Mouse (Mus musculus) embryo, embryonic 11 days (tissue): ENCODE measurements around the gene Nup210.
A peak's percentile ranks its signal among the peaks of the same experiment; 100 is the strongest.

Experiments
- DNase-seq: peaks from one replicate; pipeline ENCODE4 v3.0.0-alpha.2; 2015

Gene Nup210

DNA sequence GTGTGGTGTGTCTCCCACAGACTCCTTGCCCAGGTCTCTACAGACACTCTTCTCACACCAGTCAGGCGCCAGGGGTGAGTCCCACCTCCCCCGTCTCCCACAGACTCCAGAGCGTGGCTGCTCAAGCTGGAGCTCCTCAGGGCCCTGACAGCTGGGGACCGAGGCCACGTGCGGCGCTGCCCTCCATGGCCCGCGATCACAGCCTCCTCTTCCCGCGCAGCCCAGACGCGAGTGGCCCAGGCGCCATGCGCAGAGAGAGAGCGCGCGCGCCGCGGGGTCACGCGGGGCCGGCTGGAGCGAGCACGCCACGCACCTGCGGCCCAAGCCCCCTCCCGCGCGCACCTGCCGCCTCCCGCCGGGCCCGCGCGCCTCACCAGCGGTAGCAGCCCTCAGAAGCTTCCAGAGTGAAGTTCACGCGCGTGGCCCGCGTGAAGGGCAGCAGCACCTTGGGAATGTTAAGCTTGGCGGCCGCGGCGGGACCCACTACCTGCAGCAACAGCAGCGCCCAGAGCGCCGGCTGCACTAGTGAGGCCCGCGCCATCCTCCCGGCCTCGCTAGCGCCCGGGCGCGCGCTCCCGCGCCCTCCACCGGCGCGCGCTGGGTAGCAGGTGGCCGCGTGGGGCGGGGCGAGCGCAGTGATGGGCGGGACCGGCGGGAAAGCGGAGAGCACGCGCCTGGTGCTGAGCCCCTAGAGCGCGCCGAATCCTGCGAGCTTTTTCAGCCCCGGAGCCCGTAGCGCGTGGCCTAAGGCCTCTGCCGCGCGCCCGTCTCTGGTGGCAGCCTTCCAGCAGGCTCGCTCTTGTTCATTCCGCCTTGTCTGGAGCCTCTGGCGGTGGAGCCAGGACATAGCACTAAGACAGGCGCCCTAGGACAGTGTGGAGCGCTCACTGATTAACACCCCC lies at the start of gene Nup210:
Nup210 (minus strand) TSS at position 586 of the 902 bp plus-strand sequence.
- peak; percentile 95 for DNase-seq

DNA sequence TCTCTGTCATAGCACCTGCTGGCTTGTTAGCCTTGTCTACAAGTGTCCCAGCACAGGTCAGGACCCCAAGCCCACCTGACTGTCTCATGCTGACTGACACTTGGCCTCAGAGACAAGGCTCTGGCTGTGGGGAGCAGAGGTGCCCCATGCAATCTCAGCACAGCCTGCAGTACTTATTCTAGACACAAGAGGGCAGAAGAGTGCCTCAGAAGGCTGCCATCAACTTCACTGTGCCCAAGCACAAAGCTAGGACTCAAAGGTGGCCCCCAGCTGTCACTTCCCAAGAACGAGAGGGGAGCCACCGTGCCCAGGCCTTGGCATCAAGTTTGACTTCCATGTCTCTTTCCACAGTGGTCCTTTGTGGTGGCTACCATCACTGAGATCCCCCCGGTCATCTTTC lies 48.6 kb upstream of the Nup210 start:
- peak; percentile 77 for DNase-seq

DNA sequence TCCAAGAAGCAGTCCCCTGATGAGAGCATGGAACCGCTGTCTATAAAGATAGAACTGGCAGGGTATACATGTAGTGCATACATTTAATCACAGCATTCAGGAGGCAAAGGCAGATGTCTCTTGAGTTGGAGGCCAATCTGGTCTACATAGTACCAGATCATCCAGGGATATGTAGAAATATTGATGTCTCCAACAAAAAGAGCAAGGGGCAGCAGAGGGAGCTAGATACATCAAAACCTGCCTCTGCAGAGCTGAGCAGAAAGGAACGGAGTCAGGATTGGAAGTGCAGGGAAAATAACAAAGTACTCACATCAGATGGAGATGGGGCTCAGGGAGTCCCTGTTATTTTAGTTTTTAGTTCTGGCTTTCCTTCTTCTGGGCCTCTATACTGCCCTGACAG lies 48.0 kb upstream of the Nup210 start:
- no peak for DNase-seq

DNA sequence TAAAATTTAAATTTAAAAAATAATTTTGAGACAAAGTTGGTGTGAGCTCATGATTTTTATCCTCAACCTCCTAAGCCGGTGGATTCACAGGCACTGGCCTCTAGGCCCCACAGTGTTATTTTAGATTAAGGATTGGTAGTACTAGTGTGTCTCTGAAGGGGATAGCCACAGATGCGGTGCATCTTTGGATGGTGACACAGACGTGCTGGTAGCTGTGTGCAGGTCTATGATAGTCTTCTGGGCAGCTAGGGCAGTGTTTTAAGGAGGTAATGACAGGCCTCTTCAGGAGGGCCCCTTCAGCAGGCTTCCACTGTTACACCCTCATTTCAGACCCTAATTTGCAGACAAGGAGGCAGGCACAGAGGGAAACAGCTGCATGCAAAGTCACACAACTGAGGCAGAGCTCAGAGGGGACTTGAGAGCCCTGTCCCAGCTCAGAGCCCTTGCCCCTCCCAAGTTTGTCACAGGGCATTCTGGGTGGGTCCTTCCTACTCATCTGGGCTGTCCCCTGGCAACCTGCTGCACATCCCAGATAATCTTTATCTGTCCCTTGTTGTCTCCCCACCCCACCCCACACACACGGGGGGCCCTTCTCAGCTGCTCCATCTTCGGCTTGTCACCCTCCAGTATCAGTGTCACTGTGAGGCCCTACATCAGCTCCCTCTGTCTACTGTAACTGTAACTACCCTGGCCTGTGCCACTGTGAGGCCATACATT lies 46.7 kb upstream of the Nup210 start:
- DNase-seq: no peak

DNA sequence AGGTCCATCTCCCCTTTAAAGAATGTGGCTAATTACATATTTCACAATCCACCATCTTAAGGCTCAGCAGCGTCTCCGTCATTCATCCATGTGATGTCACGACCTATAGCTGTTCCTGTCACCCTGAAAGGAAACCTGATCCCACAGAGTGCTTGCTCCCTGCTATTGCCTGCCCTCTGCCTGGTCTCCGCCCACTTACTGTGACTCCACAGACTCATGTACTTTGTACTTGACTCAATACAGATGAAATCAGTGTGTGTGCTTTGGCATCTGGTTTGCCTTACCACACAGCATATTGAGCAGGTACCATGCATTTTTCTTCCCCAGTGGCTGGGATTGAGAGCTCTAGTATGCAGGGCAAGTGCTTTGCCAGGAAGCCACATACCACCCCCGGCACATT lies 45.7 kb upstream of the Nup210 start:
- no peak for DNase-seq

DNA sequence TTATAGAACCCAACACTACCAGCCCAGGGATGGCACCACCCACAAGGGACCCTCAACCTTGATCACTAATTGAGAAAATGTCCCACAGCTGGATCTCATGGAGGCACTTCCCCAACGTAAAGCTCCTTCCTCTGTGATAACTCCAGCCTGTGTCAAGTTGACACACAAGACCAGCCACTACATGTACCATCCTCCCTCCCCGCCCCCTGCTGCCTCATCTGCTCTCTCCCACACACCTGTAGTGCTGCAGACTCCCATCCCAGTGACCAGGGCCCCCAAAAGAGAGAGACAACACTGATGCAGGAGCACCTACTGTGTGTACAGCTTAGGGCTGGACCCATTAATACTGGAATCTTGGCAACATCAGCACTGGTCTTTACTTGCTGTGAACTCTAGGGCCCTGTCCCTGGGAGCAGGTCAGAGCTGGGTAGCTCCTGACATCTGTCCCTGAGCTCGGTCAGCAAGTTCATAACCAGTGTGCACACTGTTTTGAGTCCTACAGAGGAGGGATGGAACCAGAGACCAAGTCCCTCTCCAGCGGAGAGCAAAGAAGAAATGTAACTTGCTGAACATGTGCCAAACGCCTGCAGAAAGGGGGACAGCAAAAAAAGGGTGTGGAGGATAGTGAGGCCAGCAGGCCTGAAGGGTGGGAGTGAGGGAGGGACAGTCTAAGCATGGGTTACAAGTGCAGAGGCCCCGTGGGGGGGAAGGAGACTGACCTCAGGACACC lies 45.0 kb upstream of the Nup210 start:
- no peak for DNase-seq

DNA sequence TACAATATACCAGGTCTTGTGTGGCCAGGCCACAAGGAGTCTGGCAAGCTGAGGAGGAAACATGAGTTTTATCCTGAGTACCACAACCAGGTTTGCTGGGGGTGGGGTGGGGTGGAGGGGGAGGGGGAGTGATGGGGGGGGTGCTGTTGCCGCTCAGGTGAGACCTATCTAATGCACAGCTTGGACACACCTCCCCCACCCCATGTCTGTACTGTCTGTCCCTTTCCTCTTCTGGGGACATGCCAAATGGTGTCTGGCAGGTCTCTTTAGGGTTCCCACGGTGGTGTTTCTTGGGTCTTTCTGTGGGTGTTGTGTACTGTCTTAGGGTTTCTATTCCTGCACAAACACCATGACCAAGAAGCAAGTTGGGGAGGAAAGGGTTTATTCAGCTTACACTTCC lies 44.3 kb upstream of the Nup210 start:
- no peak for DNase-seq

DNA sequence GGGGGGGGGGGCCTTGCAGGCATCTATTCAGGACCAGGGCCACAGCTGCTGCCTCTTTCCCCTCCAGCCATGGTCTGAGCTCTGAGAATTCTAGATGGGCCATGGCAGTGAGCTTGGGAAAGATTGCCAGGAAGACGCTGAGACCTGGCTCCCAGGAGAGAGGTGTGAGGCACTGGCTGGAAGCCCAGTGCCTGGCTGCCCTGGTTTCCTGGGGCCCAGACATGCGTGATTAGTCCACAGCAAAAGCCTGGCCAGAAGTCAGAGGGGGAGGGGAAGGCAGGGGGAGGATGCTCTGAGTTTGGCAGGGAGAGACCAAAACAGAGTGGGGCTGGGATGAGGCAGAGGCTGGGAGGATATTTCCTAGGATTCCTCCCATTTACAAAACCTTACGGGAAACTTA lies 43.8 kb upstream of the Nup210 start:
- no peak for DNase-seq

DNA sequence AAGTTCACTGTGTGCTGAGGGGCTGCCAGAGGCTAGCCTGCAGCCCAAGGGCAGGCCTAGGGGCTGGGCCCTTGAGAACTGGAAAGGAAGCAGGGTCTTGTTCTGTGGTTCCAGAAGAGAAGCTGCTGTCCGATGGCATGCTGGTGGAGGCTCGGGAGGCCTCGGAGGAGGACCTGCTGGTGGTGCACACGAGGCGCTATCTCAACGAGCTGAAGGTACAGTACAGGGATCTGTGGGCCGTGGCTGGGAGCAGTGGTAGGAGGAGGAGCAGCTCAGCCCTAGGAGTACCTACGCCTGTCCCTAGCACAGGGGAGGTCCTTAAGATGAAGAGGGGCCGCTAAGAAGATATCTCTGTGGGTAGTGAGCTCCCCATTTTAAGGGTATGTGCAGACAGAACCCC lies 42.4 kb upstream of the Nup210 start:
- DNase-seq: no peak

DNA sequence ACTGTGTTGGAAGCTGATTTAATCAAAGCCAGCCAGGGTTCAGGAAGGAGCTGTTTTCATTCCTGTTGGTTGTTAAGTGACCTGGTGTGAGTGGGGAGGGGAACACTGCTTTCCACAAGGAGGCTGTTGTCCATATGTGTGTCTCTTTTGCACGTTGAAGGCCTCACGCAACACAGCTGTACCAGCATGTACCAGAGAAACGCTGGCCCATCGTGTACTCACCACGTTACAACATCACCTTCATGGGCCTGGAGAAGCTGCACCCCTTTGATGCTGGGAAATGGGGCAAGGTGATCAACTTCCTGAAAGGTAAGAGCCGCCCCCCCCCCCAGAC lies 40.6 kb upstream of the Nup210 start:
- no peak for DNase-seq

DNA sequence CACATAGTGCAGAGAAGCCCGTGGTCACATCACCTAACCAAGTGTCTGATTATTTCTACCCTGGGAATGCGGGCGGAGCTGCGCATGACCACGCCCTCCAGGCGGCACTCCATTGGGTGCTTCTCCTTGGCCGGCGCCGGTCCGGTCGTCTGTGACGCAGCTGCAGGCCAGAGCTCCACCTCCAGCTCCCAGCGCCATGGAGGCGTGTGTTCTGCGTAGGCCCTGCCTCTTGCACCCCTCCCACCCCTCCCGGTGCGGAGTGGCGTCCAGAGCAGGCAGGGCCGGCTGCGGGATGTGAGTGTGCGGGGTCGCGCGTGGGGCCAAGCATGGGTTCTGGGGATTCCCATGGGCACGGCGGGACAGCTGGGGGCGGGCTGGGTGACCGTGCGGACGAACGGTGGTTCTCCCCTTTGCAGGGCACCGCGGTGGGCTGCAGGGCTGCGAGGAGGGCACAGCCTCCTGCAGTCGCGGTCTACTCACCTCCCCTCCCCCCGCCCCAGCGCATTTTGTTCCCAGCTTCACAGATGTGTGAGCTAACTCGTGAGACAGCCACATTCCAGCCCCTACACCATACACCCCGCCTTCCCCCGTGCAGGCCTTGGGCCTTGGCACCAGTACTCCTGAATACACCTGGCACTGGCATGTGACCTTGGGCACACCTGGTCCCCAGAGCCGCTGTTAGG lies 40.1 kb upstream of the Nup210 start, which contains the start of gene Hdac11:
Hdac11 (plus strand) TSS at position 112 of the 683 bp plus-strand sequence.
- peak; percentile 95 for DNase-seq

DNA sequence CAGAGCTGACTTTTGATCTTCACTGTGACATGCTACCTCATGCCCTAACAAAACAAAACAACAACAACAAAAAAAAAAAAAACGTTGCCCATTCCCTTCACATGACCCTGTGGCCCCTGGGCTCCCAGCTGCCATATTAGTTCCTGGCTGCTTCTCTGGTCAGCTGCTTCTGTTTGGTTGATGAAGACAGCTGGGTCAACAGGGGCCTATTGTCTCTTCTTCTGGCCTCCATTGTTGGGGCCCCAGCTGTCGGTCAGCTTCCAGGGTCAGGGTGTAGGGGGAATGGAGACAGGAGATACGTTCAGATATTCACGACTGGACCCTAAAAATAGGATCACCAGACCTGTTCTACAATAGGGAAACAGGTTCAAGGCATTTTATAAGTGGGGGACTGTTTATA lies 39.4 kb upstream of the Nup210 start:
- no peak for DNase-seq

DNA sequence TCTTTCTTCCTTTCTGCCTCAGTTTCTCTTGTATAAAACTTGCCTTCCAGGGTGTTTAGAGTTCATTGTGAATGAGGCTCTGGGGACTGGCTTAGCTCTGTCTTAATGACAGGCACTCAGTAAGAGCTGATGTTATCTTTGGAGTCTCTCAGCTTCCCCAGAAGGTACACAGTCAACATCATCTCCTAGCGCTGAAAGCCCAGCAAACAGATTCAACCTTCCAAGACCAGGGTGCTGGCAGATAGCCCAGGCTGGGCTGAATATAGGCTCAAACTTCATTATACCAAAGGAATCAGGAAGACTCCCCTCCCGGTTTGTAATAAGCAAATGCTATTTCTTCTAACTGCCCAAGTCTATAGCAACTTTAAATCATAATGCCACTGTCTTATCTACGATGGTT lies 38.7 kb upstream of the Nup210 start:
- DNase-seq: no peak

DNA sequence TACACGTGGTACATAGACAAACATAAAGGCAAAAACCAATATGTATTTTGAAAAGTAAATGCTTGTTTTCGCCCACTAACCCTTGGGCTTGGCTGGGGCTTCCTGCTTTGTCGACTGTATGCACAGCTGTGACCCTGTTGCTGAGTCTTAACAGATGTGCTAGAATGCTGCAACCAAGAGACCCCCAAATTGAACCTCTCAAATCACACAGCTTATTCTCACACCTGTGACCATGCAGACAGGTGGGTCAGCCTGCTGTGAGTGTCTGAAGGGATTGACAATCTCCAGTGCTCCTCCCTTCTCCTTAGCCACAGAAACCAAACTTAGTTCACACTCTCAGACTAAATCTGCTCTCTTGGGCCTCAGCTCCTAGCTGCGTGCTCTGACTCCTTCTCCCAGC lies 38.1 kb upstream of the Nup210 start:
- DNase-seq: no peak

DNA sequence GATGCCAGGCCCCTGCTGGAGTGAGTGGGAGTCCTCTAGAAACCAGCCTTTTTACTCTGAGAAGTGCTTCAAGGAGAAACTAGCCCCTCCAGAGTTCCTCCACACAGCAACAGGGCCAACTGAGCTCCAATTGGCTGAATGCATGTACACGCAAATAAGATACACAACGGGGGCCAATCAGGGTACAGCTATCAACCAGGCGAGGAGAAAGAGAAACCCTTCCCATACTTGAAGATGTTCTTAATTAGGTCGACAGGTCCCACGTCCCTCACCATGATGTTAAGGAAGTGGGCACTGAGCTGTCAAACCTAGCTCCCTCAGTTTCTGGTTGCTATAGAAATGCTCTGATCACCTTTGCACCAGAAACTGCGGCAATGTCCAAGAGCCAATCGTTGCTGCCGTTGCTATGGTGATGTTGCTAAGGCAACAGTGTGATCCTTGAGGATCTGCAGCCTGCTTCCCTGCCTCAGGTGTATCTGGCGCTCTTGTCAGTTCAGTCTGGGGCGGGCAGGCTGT lies 37.0 kb upstream of the Nup210 start:
- peak; percentile 79 for DNase-seq

DNA sequence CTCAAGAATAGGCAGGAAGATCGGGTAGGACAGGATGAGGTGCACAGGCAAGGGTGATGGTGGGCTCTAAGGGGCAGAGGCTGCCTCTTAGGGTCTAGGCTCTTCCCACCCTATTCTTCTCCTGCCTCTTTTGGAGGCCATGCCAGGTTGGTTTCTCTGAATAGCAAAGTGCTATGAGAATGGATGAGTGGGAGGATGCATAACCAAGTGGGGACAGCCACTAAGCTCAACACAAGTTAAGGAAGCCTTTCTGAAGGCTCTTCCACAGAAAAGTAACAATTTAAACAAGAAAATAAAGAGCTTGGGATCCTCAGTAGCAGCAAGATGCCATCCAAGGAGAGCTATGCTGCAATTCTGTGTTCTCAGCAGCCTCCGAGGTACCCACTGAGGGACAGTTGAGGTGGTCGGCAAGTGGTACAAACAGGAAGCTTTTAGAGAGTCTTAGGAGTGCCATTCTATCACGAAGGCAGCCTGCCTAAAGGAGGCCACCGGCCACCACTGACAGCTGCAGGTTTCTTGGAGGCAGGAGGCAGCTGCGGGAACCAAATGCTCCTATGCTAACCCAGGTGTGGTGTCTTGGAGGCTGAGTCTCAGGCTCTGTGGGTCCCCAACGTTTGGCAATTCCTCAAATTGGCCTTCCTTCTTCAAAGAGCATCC lies 36.4 kb upstream of the Nup210 start:
- no peak for DNase-seq

DNA sequence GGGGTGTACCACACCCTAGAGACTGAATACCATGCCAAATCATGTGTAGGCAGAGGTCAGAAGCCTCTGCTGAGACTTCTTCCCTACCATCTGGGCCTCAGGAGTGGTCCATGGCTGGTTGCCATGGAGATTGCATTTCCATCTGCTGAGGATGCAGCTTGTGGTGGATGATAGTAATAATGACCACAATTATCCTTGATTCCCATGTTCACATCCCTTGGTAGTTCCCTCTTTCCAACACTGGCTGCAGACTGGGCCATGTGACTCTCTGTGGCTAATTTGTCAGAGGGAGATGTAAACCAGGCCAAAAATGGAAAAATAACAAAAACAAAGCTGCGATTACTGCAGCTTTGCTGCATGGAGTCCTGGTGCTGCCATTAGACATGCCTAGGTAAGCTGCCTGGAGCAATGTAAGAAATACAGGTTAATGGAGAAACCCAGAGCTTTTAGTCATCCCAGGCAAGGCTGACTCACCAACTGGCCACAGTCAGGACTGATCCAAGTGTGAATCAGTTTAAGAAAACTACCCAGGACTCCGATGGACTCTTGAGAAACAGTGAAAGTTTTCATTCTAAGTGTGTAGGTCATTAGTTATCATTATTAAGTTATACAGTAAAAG lies 30.6 kb upstream of the Nup210 start:
- DNase-seq: peak; percentile 34

DNA sequence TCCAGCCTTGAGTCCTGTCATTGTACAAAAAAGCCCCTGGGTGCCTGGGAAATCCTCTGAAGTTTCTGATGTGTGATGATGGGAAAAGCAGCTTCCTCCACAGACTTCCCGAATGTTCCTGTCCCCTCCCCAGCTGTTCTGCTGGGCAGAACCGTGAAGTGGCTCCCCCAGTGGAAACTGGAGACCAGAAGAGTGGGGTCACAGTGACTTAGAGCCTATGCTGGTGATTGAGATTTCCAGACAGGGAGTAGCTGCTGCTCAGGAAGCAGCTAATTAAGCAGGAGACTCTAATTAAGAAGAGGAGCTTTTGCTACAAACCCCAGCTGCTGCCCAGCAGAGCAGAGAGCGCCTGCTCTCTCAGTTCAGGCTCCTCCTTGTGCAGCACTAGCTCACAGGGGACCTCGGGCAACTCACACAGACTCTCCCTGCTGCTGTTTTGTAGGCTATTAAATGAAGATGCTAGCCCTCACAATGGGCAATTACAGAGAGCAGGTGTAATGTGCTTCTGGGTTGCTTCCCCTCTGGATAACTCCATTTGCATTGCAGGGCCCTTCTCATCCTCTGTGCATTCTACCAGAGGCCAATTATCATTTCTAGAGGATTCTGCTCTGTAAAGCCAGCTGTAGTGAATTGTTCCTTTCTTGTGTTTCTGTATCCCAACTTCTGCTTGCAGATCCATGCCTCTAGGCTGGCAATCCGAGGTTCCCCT lies 30.0 kb upstream of the Nup210 start:
- DNase-seq: no peak

DNA sequence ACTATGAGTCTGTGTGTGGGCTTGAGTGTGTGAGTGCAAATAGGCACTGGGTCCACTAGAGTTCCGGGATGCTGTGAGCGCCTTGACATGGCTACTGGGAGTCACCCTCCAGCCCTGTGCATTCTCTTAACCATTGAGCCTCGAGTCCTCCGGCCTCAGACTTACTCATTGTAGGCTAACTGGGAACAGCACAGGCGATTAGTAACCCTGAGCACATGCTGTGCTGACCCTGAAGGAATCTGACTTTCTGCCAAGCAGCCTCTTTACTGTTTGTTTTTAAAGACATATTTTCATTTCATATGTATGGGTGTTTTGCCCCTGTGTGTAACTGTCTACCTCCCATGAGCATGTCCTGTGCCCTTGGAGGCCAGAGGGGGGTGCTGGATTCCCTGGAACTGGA lies 28.9 kb upstream of the Nup210 start:
- DNase-seq: no peak

DNA sequence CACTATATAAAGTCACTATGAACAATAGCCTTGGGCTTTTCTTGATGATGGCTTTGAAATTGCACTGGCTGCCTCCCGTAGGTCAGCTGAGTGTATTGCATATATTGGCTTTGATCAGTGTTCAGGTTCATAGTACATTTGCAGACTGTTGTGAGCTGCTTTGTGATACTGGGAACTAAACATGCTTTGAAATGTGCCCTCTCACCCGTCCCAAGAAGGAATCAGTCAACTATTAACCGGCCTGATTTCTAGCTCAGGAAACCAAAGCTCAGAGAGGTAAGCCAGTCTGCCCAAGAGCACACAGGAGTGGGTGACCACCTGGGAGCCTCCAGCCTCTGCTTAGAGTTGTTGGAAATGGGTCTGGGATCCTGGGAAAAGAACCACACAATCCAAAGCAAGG lies 28.4 kb upstream of the Nup210 start:
- no peak for DNase-seq

DNA sequence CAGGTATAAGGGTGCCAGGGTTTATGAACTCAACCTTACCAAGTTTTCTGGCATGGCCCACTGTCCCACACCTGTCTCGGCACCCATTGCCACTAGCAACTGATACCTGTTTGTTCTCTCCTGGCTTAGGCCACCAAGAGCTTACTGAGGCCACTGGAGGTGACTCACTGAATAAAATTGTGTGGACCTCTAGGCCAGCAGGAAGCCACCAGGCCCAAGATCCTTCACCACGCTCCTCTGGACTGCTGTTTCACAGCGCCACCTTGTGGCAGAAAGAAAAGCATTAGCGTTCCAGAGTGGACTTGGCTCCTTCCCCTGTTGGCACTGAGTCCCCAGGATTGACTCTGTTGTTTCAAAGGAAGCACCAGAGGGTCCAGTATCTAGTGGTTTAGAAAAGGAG lies 23.2 kb upstream of the Nup210 start:
- peak; percentile 85 for DNase-seq
